Mouse (Mus musculus) c-Kit-positive CD71-positive TER-119-negative erythroid progenitor cells, embryonic 14.5 days (primary cell): ENCODE measurements around the gene Vmn2r31.
"Not testable (repeated sequence)": the region's sequence is repeated elsewhere in the genome, so short reads cannot be mapped to it uniquely, and the experiment has no call there.

Experiments
- DNase-seq: peaks from one replicate; pipeline ENCODE4 v3.0.0-alpha.2; 2013; ENCODE audit warnings: low read depth

The Vmn2r31 gene

GRCm38 (mm10) chr7:7399603-7400002 is at the start of gene Vmn2r31:
Vmn2r31 (minus strand) TSS chr7:7399703.
- DNase-seq = not testable (repeated sequence)

DNA sequence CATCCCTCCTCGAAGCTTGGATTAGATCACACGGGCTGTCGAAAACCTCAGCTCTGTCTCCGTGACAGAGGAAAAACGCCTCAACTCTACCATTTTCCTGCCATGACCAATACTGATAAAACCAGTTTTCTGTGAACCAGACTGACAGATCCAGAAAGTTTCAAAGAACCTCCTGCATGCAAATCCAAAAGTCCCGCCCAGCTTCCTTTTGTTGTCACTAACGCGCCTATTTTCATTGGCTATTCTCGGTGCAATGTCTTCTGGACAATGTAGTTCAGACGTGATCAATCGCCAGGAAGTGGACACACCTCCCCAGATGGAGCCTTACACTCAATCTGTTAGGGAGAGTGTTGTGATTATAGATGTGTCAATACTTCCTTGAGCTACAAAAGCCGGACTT is 25.1 kb downstream of the Vmn2r31 start, which contains the start of gene Gm45783:
Gene Gm45783 (minus strand): TSS at position 143 of the 400 bp plus-strand sequence.
- not testable (repeated sequence) for DNase-seq

- DNase-seq = not testable (repeated sequence)
Measured at GRCm38 (mm10) chr7:7337509-7337908, 62.0 kb downstream of the Vmn2r31 start, which contains the start of gene Vmn2r30. Vmn2r30 (minus strand) TSS chr7:7337609.
